Mouse (Mus musculus) heart, embryonic 10.5 days (tissue): ENCODE measurements around the gene 1700013G24Rik. TPM values are rescaled to one million over a fixed set of nuclear protein-coding genes. Genes with fewer than 3 reads are reported as not detected.

Experiments
- DNase-seq: peaks from one replicate; pipeline ENCODE4 v3.0.0-alpha.2; 2017; ENCODE audit warnings: low spot score
- H3K27ac ChIP-seq: fragments of 300-500 bp; sonication (generic); 2 replicates; pipeline ENCODE4 v1.5.1; 2016; ENCODE audit warnings: mild to moderate bottlenecking
- H3K27me3 ChIP-seq: fragments of 300-500 bp; sonication (generic); 2 replicates; pipeline ENCODE4 v1.6.1; 2016; ENCODE audit warnings: mild to moderate bottlenecking; ENCODE audit not compliant: poor library complexity, insufficient read depth, severe bottlenecking
- H3K36me3 ChIP-seq: fragments of 300-500 bp; sonication (generic); 2 replicates; pipeline ENCODE4 v1.6.1; 2016; ENCODE audit warnings: mild to moderate bottlenecking, moderate library complexity
- H3K4me1 ChIP-seq: fragments of 300-500 bp; sonication (generic); 2 replicates; pipeline ENCODE4 v1.6.1; 2016; ENCODE audit warnings: mild to moderate bottlenecking
- H3K4me3 ChIP-seq: fragments of 300-500 bp; sonication (generic); 2 replicates; pipeline ENCODE4 v1.5.1; 2016; ENCODE audit warnings: mild to moderate bottlenecking, moderate library complexity
- H3K9me3 ChIP-seq: fragments of 300-500 bp; sonication (generic); 2 replicates; pipeline ENCODE4 v1.6.1; 2016; ENCODE audit warnings: mild to moderate bottlenecking, moderate library complexity
- WGBS: fragments of 180-500 bp; shearing (Covaris S2); methylation state at CpG from one replicate; pipeline ENCODE4 v1.1.7; 2016; 5-methylcytosine and 5-hydroxymethylcytosine counted together
- polyA plus RNA-seq: library from polyadenylated mRNA; unstranded; fragments of >200 nt; fragmentation: Nextera tagmentation; extraction: Ambion mirVana; gene quantifications from 2 replicates; pipeline ENCODE4 v1.2.1, GENCODE M21; 2016

Gene 1700013G24Rik
- polyA plus RNA-seq, 1 experiment from 2014 or later, result not detected

DNA sequence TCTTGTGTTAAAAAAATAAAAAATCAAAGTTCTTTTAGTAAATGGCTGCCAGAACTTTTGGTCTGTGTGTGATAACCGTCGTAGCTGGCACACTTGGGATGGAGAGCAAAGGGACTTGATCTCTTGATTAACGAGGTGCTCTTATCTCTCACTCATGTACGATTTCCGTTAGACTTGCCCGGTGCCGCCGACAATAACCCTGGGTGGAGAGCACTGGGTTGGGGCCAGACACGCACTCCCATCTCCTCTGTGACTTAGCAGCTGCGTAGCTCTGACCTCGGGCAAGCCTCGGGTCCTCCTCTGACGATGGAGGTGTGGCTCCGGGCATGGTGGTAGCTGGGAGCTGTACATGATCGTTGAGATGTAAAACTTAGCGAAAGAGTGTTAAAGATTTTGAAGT lies 30.8 kb downstream of the 1700013G24Rik start:
- Histone ChIP-seq H3K27ac (peak overlapping the region; percentile 94), H3K36me3 (peaks cover 10% of the 10 kb centered on the region; the same call in 1 of the 2 replicates), H3K9me3 (no peaks in the 10 kb centered on the region), H3K4me1 (peaks cover 95% of the 10 kb centered on the region), H3K27me3 (no peaks in the 10 kb centered on the region), H3K4me3 (no peak overlapping the region)
- WGBS, result 33% methylated on average over 16 of the region's 16 CpGs
- no peak for DNase-seq

- Histone ChIP-seq H3K4me3 (peak overlapping the region; percentile 16; the same call in 1 of the 2 replicates), H3K4me1 (peaks cover 95% of the 10 kb centered on the region), H3K36me3 (peaks cover 5% of the 10 kb centered on the region; the same call in 1 of the 2 replicates), H3K9me3 (no peaks in the 10 kb centered on the region), H3K27ac (peak overlapping the region; percentile 94), H3K27me3 (no peaks in the 10 kb centered on the region)
- 71% methylated on average over 7 of the region's 7 CpGs for WGBS
- no peak for DNase-seq
These were observed 31.5 kb downstream of the 1700013G24Rik start for GRCm38 (mm10) chr4:137484586-137484985.

GRCm38 (mm10) chr4:137485258-137485960 lies 32.3 kb downstream of the 1700013G24Rik start:
- H3K36me3 ChIP-seq, result peaks cover 5% of the 10 kb centered on the region; the same call in 1 of the 2 replicates
- DNase-seq, result no peak

GRCm38 (mm10) chr4:137486081-137487014 lies 33.3 kb downstream of the 1700013G24Rik start:
- Histone ChIP-seq H3K4me1 (peaks cover 88% of the 10 kb centered on the region), H3K4me3 (peak overlapping the region; percentile 36), H3K36me3 (peaks cover 5% of the 10 kb centered on the region; the same call in 1 of the 2 replicates), H3K27me3 (no peaks in the 10 kb centered on the region), H3K9me3 (no peaks in the 10 kb centered on the region), H3K27ac (peak overlapping the region; percentile 94)
- 11% methylated on average over 20 of the region's 20 CpGs for WGBS
- DNase-seq, result no peak

More at GRCm38 (mm10) chr4:137485258-137485960, 32.3 kb downstream of the 1700013G24Rik start:
- Histone ChIP-seq H3K4me3 (peak overlapping the region; percentile 36; the same call in 1 of the 2 replicates), H3K4me1 (peaks cover 95% of the 10 kb centered on the region), H3K9me3 (no peaks in the 10 kb centered on the region), H3K27ac (peak overlapping the region; percentile 94), H3K27me3 (no peaks in the 10 kb centered on the region)
- 31% methylated on average over 14 of the region's 14 CpGs for WGBS

DNA sequence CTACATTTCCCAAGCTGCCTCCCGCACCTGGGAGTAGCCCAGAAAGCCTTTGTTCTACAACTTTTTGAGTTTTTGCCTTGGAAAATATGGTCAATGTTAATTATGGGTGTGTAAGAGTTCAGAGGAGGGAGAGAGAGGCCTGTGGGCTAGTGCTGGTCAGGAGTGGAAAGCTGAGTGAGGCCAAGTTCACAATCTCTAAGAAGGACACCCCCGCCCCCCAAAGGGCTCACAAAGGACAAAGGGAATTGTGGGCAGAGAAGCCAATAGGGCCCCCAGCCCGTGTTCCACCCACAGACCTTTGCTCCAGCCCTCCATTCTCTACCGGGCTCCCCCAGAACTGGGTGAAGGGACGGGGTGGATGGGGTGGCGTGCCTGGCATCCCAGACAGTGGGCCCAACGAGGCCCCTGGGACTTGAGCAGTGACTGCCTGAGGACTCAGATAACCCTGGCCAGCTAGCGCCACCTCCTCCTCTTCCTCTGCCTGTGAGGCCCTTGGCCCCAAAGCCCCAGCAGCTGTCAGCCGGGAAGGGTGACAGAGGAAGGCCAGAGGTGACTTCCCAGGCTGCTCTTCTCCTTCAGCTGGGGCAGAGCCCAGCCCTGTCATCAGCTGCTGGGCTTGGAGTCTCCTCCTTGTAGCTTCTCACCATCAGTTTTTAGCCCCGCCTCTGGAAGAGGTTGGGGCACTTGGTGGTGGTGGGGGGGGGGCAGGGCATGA lies 34.4 kb downstream of the 1700013G24Rik start:
- H3K4me1 ChIP-seq, result peaks cover 82% of the 10 kb centered on the region
- 21% methylated on average over 10 of the region's 10 CpGs for WGBS
- DNase-seq, result peak; percentile 89
- H3K36me3 ChIP-seq, result peaks cover 5% of the 10 kb centered on the region; the same call in 1 of the 2 replicates
- peak overlapping the region; percentile 31 for H3K4me3 ChIP-seq
- H3K9me3 ChIP-seq, result no peaks in the 10 kb centered on the region
- H3K27ac ChIP-seq, result peak overlapping the region; percentile 94
- H3K27me3 ChIP-seq, result no peaks in the 10 kb centered on the region

- Histone ChIP-seq H3K27ac (peak overlapping the region; percentile 94), H3K4me1 (peaks cover 84% of the 10 kb centered on the region), H3K9me3 (no peaks in the 10 kb centered on the region), H3K36me3 (peaks cover 3% of the 10 kb centered on the region; the same call in 1 of the 2 replicates), H3K27me3 (no peaks in the 10 kb centered on the region), H3K4me3 (peak overlapping the region; percentile 31)
- 20% methylated on average over 11 of the region's 11 CpGs for WGBS
- DNase-seq, result no peak
These were observed 35.0 kb downstream of the 1700013G24Rik start for GRCm38 (mm10) chr4:137488038-137488437.

DNA sequence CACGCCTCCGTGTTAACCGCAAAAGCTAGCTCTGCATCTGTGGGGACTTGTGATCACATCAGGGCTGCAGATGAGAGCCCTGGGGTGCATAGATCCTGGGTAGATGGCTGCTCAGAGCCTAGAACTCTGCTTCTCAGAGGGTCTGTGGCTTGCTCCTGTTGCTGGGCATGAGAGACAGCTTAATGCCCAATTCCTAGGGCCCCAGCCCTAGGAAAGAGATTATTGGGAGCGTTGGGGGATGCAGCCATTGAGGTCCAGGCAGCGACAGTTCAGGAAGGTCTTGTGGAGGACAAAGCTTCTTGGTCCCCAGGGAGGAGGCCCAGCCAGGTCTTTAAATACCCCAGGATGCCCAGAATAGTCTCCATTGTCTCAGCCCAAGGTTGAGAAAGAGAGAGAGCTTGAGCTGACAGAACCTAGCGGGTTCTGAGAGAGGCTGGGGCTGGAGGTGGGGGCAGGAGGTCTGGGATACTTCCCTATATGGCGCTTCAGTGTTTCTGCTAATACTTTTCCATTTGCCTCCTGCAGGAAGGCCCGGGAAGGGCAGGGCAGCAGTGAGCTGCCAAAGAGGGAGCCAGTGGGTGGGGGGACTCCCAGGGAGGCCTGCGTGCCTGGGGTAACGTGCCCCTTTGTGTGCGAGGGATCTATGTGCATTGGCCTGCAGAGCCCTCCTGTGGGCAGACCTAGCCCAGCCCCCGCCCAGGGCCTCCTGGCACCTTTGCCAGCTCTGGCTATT lies 35.7 kb downstream of the 1700013G24Rik start:
- Histone ChIP-seq H3K4me3 (peak overlapping the region; percentile 31), H3K4me1 (peaks cover 86% of the 10 kb centered on the region), H3K36me3 (peaks cover 3% of the 10 kb centered on the region; the same call in 1 of the 2 replicates), H3K27me3 (no peaks in the 10 kb centered on the region), H3K9me3 (no peaks in the 10 kb centered on the region), H3K27ac (peak overlapping the region; percentile 94)
- DNase-seq, result peak; percentile 92
- WGBS, result 6% methylated on average over 12 of the region's 12 CpGs

DNA sequence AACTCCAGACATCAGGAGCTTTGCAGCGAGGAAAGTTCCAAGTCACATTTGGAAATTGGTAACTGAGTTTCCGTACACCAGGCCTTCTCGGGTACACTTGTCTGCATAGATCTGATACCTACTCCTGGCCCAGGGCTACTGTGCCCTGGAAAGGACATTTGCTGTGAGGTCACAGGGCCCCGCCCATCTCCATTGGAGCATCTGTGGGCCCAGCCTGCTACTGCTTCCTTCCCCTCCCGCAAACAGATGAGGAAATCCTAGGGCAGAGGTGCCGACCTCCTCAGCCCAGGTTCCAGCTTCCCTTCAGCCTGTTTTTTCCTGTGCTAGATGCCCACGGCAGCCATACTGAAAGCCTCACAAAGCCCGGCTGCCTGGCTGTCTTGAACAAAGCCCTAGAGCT lies 36.9 kb downstream of the 1700013G24Rik start:
- peaks cover 8% of the 10 kb centered on the region; the same call in 1 of the 2 replicates for H3K36me3 ChIP-seq
- DNase-seq, result no peak
- no peaks in the 10 kb centered on the region for H3K27me3 ChIP-seq
- peaks cover 86% of the 10 kb centered on the region for H3K4me1 ChIP-seq
- 41% methylated on average over 8 of the region's 8 CpGs for WGBS
- peak overlapping the region; percentile 94 for H3K27ac ChIP-seq
- no peak overlapping the region for H3K4me3 ChIP-seq
- H3K9me3 ChIP-seq, result no peaks in the 10 kb centered on the region

DNA sequence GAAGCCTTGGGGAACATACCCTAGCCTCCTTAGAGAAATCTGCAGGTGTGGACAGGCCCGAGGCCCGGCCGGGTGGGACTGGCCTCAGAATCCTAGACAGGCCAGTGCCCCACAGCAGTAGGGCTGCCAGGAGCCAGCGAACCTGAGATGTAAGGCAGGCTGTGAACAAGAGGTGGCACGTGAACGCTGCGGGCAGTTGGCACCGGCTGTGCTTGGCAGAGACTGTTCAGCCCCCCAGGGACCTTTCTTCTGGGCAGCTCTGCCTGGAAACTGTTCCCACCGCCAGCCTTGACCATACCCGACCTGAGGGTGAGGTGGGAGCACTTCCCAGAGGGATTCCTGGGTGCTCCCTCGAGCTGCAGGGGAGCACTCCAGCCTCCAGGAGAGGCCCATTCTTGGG lies 39.5 kb downstream of the 1700013G24Rik start:
- H3K36me3 ChIP-seq, result peaks cover 14% of the 10 kb centered on the region; the same call in 1 of the 2 replicates
- H3K27ac ChIP-seq, result peak overlapping the region; percentile 89
- WGBS, result 75% methylated on average over 11 of the region's 11 CpGs
- DNase-seq, result no peak
- H3K27me3 ChIP-seq, result no peaks in the 10 kb centered on the region
- peaks cover 86% of the 10 kb centered on the region for H3K4me1 ChIP-seq
- no peak overlapping the region for H3K4me3 ChIP-seq
- H3K9me3 ChIP-seq, result no peaks in the 10 kb centered on the region

DNA sequence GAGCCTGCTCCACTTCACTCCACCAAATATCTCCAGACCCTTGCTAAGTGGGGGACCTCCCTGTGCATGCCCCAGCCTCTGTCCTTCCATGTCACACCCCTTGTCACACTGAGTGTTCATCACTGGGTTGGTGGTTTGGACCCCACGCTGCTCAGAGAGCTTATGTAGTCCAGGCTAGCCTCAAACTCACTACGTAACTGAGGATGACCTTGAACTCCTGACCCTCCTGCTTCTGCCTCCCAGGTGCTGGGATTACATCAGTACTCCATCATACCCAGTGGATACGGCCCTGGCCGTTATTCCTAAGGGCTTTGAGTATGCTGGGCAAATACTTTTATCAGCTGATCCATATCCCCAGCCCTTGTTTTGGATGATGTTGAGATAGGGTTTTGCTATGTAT lies 40.1 kb downstream of the 1700013G24Rik start:
- no peak for DNase-seq
- Histone ChIP-seq H3K27me3 (no peaks in the 10 kb centered on the region), H3K36me3 (peaks cover 15% of the 10 kb centered on the region; the same call in 1 of the 2 replicates), H3K4me3 (no peak overlapping the region), H3K4me1 (peaks cover 86% of the 10 kb centered on the region), H3K9me3 (no peaks in the 10 kb centered on the region), H3K27ac (peak overlapping the region; percentile 89)
- 84% methylated on average over 4 of the region's 4 CpGs for WGBS

- Histone ChIP-seq H3K36me3 (peaks cover 17% of the 10 kb centered on the region; the same call in 1 of the 2 replicates), H3K27ac (peak overlapping the region; percentile 89), H3K4me1 (peaks cover 86% of the 10 kb centered on the region), H3K4me3 (peak overlapping the region; percentile 22; the same call in 1 of the 2 replicates), H3K27me3 (no peaks in the 10 kb centered on the region), H3K9me3 (no peaks in the 10 kb centered on the region)
- no peak for DNase-seq
- 6% methylated on average over 19 of the region's 19 CpGs for WGBS
These were observed 41.8 kb downstream of the 1700013G24Rik start for GRCm38 (mm10) chr4:137494751-137495500.
